Mouse (Mus musculus) lung, adult 2 months (tissue): ENCODE results near the gene Crybg3.

Experiments
- CTCF ChIP-seq: fragments of 200-500 bp; IDR thresholded peaks from 2 replicates; pipeline ENCODE4 v1.5.1; 2011; ENCODE audit warnings: mild to moderate bottlenecking, low read length, control low read depth; ENCODE audit not compliant: insufficient read depth
- POLR2A ChIP-seq: fragments of 200-500 bp; IDR thresholded peaks from 2 replicates; pipeline ENCODE4 v1.6.1; 2011; ENCODE audit warnings: low read depth, mild to moderate bottlenecking, control low read depth, low read length, borderline replicate concordance; ENCODE audit errors: extremely low read depth

DNA sequence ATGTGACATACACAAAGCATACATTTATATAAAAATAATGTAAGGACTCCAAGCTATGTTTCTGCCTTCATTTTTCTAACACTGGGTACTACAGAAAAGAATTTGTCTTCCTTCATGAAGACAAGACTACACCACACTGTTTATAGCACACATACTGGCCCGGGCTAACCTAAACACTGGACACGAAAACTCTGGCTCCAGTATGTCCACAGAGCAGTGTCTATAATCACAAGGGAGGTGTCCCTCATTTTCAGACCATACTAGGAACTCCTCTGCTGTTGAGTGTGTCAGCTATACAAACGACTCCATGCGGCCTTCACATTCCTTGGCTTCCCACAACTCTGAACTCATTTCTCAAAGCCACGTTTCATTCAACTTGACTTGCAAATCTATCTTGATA, 49.3 kb downstream of the Crybg3 start:
- TF ChIP-seq CTCF (no peak), POLR2A (no peak)
